Mouse (Mus musculus): ENCODE measurements around the gene Map4.
A peak's percentile ranks its signal among the peaks of the same experiment; 100 is the strongest.

Map4 gene

DNA sequence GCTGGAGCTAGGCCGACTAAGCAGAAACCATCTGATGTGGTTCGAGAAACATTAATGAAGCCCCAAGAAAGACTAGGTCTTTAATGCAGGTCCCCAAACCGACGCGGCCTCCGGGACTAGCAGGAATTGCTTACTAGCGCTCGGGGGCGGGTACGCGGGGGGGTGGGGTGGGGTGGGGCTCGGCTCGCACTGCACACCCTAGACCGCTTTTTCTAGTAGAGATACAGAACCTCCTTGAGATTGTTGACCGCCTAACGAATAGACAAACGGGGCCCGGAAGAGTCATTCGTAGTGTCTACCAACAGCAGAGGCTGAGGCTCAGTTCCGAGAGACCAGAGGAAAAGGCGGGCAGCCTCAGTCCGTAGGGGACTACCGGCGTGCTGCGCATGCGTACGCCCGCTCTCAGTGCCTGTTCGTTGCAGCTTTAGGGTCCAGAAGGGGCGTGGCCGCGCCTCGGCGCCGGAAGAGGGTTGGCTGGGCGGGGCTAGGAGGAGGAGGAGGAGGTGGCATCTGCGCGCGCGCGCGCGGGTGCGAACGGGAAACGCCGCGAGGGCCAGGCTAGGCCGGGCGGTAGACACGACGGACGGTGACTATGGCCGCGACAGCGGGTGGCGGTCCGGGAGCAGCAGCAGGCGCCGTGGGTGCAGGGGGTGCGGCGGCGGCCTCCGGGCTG lies 200.4 kb downstream of the Map4 start:
- DNase-seq (ENCODE audit: low spot score) = peak; percentile 99

DNA sequence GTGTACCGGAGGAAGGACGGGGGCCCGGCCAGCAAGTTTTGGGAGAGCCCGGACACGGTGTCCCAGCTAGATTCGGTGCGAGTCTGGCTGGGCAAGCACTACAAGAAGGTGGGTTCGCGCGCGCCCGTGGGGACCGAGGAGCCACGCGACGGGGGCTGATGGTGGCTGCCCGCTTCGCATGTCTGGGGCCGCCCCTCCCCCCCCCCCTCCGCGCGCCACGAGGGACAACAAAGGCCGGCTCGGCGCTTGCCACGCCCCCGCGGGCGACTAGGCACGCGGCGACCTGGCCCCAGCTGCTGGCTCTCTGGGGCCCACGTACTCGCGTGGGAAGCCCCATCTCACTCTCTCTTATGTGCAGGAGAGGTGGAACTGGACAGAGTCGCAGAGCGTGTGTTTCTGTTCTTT lies 200.9 kb downstream of the Map4 start:
- DNase-seq (ENCODE audit: low spot score) = peak; percentile 60

DNA sequence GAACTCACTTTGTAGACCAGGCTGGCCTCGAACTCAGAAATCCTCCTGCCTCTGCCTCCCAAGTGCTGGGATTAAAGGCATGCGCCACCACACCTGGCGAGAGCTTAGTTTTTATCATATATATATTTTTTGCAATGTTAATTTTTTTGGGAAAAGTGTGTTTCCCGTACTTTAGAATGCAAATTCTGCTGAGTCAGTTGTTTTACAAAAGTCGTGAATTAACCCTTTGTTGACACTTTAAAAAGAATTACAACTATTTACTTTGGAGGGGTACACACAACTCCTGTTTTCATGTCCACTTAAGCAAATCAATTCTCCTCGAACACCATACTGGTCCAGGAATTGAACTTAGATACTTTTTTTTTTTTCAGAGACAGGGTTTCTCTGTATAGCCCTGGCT lies 201.7 kb downstream of the Map4 start:
- DNase-seq (ENCODE audit: low spot score) = no peak

Data from MN1 (cell line).